Mouse (Mus musculus) heart, adult 2 months (tissue): ENCODE results near the gene Slamf6.

ENCODE experiments used
- CTCF ChIP-seq: fragments of 200-600 bp; IDR thresholded peaks from 2 replicates; pipeline ENCODE4 v1.8.1; 2022; ENCODE audit warnings: antibody characterized with exemption, mild to moderate bottlenecking, moderate library complexity
- POLR2A ChIP-seq: fragments of 200-500 bp; IDR thresholded peaks from 2 replicates; pipeline ENCODE4 v1.6.1; 2011; ENCODE audit warnings: mild to moderate bottlenecking, low read depth, low read length, control low read depth; ENCODE audit not compliant: insufficient read depth

DNA sequence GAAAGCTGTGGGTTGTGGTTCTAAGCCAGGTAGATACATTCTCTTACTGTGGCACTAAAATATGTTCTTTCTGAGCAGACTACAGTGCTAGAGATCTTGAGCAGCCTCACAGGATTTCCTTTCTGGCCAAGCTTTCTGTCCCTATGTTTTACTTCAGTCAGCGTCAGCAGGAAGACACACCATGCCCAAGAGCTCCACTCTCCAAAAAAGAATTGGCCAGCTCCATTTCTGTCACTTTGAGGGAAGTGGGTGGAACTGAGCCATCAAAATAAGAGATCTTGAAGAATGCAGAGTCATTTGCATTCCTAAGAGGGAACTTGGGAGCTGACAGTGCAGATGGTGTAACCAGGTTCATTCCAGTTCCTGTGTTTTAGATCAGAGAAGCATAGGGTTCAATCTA lies 30.3 kb upstream of the Slamf6 start:
- TF ChIP-seq POLR2A = no peak
- TF ChIP-seq CTCF = no peak
